ENCODE assay signal across 16 mouse cellular contexts in genomic region chr5:150414823-150415222, GRCm38 (mm10).
DNase-seq lines count a peak whose midpoint lies in the region; ATAC-seq and TF ChIP-seq lines count a peak whose summit lies in the region.
"Had no signal": no experiment of that assay in that cellular context is flagged by ENCODE, and none has a peak within 500 bp of the region (broad histone marks: within the 10 kb centered on the region; RNA-seq: fewer than 3 reads in every experiment).

No protein-coding gene starts in this region.

- peaks cover 21% of the 10 kb centered on the region for H3K4me1 ChIP-seq in heart, embryonic 10.5 days
- peaks cover 0 to 3% of the 10 kb centered on the region in 2 experiments; a peak in 1 of 4 replicates for H3K4me1 ChIP-seq in liver, embryonic 14.5 days (replicated peaks; ENCODE audit: control insufficient read depth in 2 of 2, insufficient read depth in 2 of 2, low read length in 1 of 2)
- no peaks in the 10 kb centered on the region; the same call in 1 of the 2 replicates for H3K4me1 ChIP-seq in kidney, embryonic 14.5 days (ENCODE audit: control insufficient read depth, insufficient read depth, low read length)
- peaks cover 12% of the 10 kb centered on the region for H3K4me1 ChIP-seq in embryonic facial prominence, embryonic 10.5 days
- H3K4me1 ChIP-seq: forebrain, embryonic 12.5 days had no signal

- TF ChIP-seq CTCF in liver, embryonic 14.5 days (IDR thresholded peaks at IDR 0.05; ENCODE audit: low read depth) = peak; percentile 31

- H3K4me2 ChIP-seq in liver, embryonic 14.5 days (ENCODE audit: low read depth) = no peak overlapping the region
- no peak overlapping the region for H3K4me2 ChIP-seq in kidney, embryonic 14.5 days (replicated peaks; ENCODE audit: low read depth, low read length)
- H3K4me2 ChIP-seq: forebrain, embryonic 12.5 days had no signal

- DNase-seq in heart, adult 11 months = peak; percentile 23
- DNase-seq in heart, embryonic 10.5 days (ENCODE audit: low spot score) = no peak
- DNase-seq in liver, embryonic 14.5 days (ENCODE audit: low read depth in 3 of 3, low spot score in 3 of 3) = no peak
- DNase-seq in liver (no peak), ZHBTc4 (ENCODE audit: low read depth, low spot score) (peak; percentile 54)
- DNase-seq in B cell, adult 2 months = peak; percentile 7 to 13
- DNase-seq in embryonic facial prominence, embryonic 10.5 days (ENCODE audit: low spot score) = no peak
- DNase-seq: cerebellum, adult 2 months; cerebellum, postnatal 36 days; gastrocnemius, postnatal 25 days; heart, postnatal 10 days; left cerebral cortex, postnatal 4 days; midbrain, embryonic 14.5 days had no signal

- no peak overlapping the region for H3K9ac ChIP-seq in liver, embryonic 14.5 days (replicated peaks)
- H3K9ac ChIP-seq in kidney, embryonic 14.5 days (ENCODE audit: low read depth, low read length) = no peak overlapping the region
- H3K9ac ChIP-seq: forebrain, embryonic 12.5 days had no signal

- ATAC-seq in liver, embryonic 14.5 days (ENCODE audit: insufficient read depth) = no peak
- ATAC-seq in kidney, embryonic 14.5 days (ENCODE audit: low FRiP score, low TSS enrichment) = no peak

- no peak overlapping the region for H3K27ac ChIP-seq in heart, embryonic 10.5 days
- H3K27ac ChIP-seq in liver, embryonic 14.5 days = no peak overlapping the region
- H3K27ac ChIP-seq in kidney, embryonic 14.5 days (ENCODE audit: low read depth, low read length) = no peak overlapping the region
- no peak overlapping the region for H3K27ac ChIP-seq in embryonic facial prominence, embryonic 10.5 days (replicated peaks)
- H3K27ac ChIP-seq: forebrain, embryonic 12.5 days had no signal

- peaks cover 8% of the 10 kb centered on the region; the same call in 1 of the 2 replicates for H3K9me3 ChIP-seq in heart, embryonic 10.5 days
- no peaks in the 10 kb centered on the region for H3K9me3 ChIP-seq in liver, embryonic 14.5 days (ENCODE audit: control insufficient read depth, low read length)
- peaks cover 5% of the 10 kb centered on the region; the same call in 1 of the 2 replicates for H3K9me3 ChIP-seq in kidney, embryonic 14.5 days (ENCODE audit: control insufficient read depth, low read length)
- H3K9me3 ChIP-seq in embryonic facial prominence, embryonic 10.5 days = peaks cover 13% of the 10 kb centered on the region; the same call in 1 of the 2 replicates

- peaks cover 56% of the 10 kb centered on the region for H3K36me3 ChIP-seq in heart, embryonic 10.5 days
- no peaks in the 10 kb centered on the region for H3K36me3 ChIP-seq in liver, embryonic 14.5 days (replicated peaks; ENCODE audit: control insufficient read depth, insufficient read depth, low read depth)
- H3K36me3 ChIP-seq in kidney, embryonic 14.5 days (ENCODE audit: control insufficient read depth, insufficient read depth, low read length) = peaks cover 5% of the 10 kb centered on the region; the same call in 1 of the 2 replicates
- H3K36me3 ChIP-seq in embryonic facial prominence, embryonic 10.5 days (replicated peaks) = peaks cover 18% of the 10 kb centered on the region

- H3K4me3 ChIP-seq in heart, embryonic 10.5 days = no peak overlapping the region
- no peak overlapping the region for H3K4me3 ChIP-seq in liver, embryonic 14.5 days (ENCODE audit: insufficient read depth in 1 of 2, low read depth in 2 of 2, low read length in 2 of 2)
- H3K4me3 ChIP-seq in kidney, embryonic 14.5 days (ENCODE audit: low read length) = no peak overlapping the region
- no peak overlapping the region for H3K4me3 ChIP-seq in embryonic facial prominence, embryonic 10.5 days
- H3K4me3 ChIP-seq: forebrain, embryonic 12.5 days; myocyte had no signal

- no peak for TF ChIP-seq EP300 in liver, embryonic 14.5 days (IDR thresholded peaks at IDR 0.05; ENCODE audit: low read depth)

- H3K27me3 ChIP-seq in heart, embryonic 10.5 days (ENCODE audit: insufficient read depth, poor library complexity, severe bottlenecking) = no peaks in the 10 kb centered on the region
- H3K27me3 ChIP-seq in liver, embryonic 14.5 days (ENCODE audit: control insufficient read depth, insufficient read depth, low read length) = no peaks in the 10 kb centered on the region
- H3K27me3 ChIP-seq in kidney, embryonic 14.5 days (ENCODE audit: control insufficient read depth, insufficient read depth, low read length) = no peaks in the 10 kb centered on the region
- H3K27me3 ChIP-seq in embryonic facial prominence, embryonic 10.5 days (replicated peaks; ENCODE audit: low read depth, poor library complexity, severe bottlenecking) = no peaks in the 10 kb centered on the region
- H3K27me3 ChIP-seq: forebrain, embryonic 12.5 days had no signal

Comparison
In these comparisons a context has a peak if more than half of its experiments do, and no peak if none do; other contexts are left out.
1. DNase-seq: peak in heart, adult 11 months (single experiment), B cell, adult 2 months (2 of 2) and ZHBTc4 (single experiment); none in heart, embryonic 10.5 days (single experiment), liver, embryonic 14.5 days (0 of 3), liver (single experiment) and embryonic facial prominence, embryonic 10.5 days (single experiment).